Mouse (Mus musculus): ENCODE measurements around the gene Ehd4. TPM values are rescaled to one million over a fixed set of nuclear protein-coding genes. Genes with fewer than 3 reads are reported as not detected.

The Ehd4 gene
- polyA plus RNA-seq, 1 experiment from 2014 or later, result 15.9 TPM

GRCm38 (mm10) chr2:120048173-120048572 is 106.2 kb downstream of the Ehd4 start:
- Histone ChIP-seq H3K36me3 (no peaks in the 10 kb centered on the region), H3K27ac (replicated peaks) (no peak overlapping the region), H3K4me3 (replicated peaks) (no peak overlapping the region), H3K9me3 (replicated peaks) (no peaks in the 10 kb centered on the region), H3K4me1 (no peaks in the 10 kb centered on the region), H3K4me2 (no peak overlapping the region), H3K27me3 (replicated peaks) (no peaks in the 10 kb centered on the region), H3K9ac (replicated peaks) (no peak overlapping the region)
- no peak for ATAC-seq (ENCODE audit: low FRiP score)
- 82% methylated on average over 9 of the region's 9 CpGs for WGBS

- no peak overlapping the region for H3K4me2 ChIP-seq
- no peaks in the 10 kb centered on the region for H3K27me3 ChIP-seq (replicated peaks)
- no peak overlapping the region for H3K4me3 ChIP-seq (replicated peaks)
- 74% methylated on average over 14 of the region's 14 CpGs for WGBS
- peaks cover 9% of the 10 kb centered on the region for H3K36me3 ChIP-seq
- no peak overlapping the region for H3K9ac ChIP-seq (replicated peaks)
- no peak overlapping the region for H3K27ac ChIP-seq (replicated peaks)
- no peaks in the 10 kb centered on the region for H3K9me3 ChIP-seq (replicated peaks)
- H3K4me1 ChIP-seq, result no peaks in the 10 kb centered on the region
- no peak for ATAC-seq (ENCODE audit: low FRiP score)
Measured at GRCm38 (mm10) chr2:120046486-120047310, 107.7 kb downstream of the Ehd4 start.

- Histone ChIP-seq H3K36me3 (peaks cover 30% of the 10 kb centered on the region), H3K27ac (replicated peaks) (no peak overlapping the region), H3K4me2 (no peak overlapping the region), H3K9ac (replicated peaks) (no peak overlapping the region), H3K4me3 (replicated peaks) (no peak overlapping the region), H3K4me1 (no peaks in the 10 kb centered on the region), H3K27me3 (replicated peaks) (no peaks in the 10 kb centered on the region), H3K9me3 (replicated peaks) (no peaks in the 10 kb centered on the region)
- WGBS, result 55% methylated on average over 3 of the region's 3 CpGs
- ATAC-seq (ENCODE audit: low FRiP score), result no peak
Measured at GRCm38 (mm10) chr2:120044676-120045075, 109.7 kb downstream of the Ehd4 start.

GRCm38 (mm10) chr2:120044101-120044603 is 110.3 kb downstream of the Ehd4 start:
- Histone ChIP-seq H3K27ac (replicated peaks) (no peak overlapping the region), H3K4me1 (no peaks in the 10 kb centered on the region), H3K9ac (replicated peaks) (no peak overlapping the region), H3K4me3 (replicated peaks) (no peak overlapping the region), H3K9me3 (replicated peaks) (no peaks in the 10 kb centered on the region), H3K27me3 (replicated peaks) (no peaks in the 10 kb centered on the region), H3K36me3 (peaks cover 35% of the 10 kb centered on the region), H3K4me2 (no peak overlapping the region)
- ATAC-seq (ENCODE audit: low FRiP score), result no peak
- 53% methylated on average over 4 of the region's 4 CpGs for WGBS

GRCm38 (mm10) chr2:120040991-120041390 is 113.4 kb downstream of the Ehd4 start:
- WGBS, result 89% methylated on average over 5 of the region's 5 CpGs
- Histone ChIP-seq H3K9me3 (replicated peaks) (no peaks in the 10 kb centered on the region), H3K27ac (replicated peaks) (no peak overlapping the region), H3K27me3 (replicated peaks) (no peaks in the 10 kb centered on the region), H3K36me3 (peaks cover 66% of the 10 kb centered on the region), H3K4me3 (replicated peaks) (no peak overlapping the region), H3K9ac (replicated peaks) (no peak overlapping the region), H3K4me1 (no peaks in the 10 kb centered on the region), H3K4me2 (no peak overlapping the region)
- ATAC-seq (ENCODE audit: low FRiP score), result no peak

Other genes with a start within 250 kb of the Ehd4 start
- gene Mapkbp1, start 181.9 kb downstream of the Ehd4 start, polyA plus RNA-seq (2015; fragmentation: Nextera tagmentation; extraction: Ambion mirVana), result 6.1 and 6.8 TPM in 2 replicates
- 20.3 and 20.7 TPM in 2 replicates for gene Jmjd7, start 127.1 kb downstream of the Ehd4 start, polyA plus RNA-seq (2015; fragmentation: Nextera tagmentation; extraction: Ambion mirVana)
- 4.4 and 5.1 TPM in 2 replicates for gene Gm28042, start 127.1 kb downstream of the Ehd4 start, polyA plus RNA-seq (2015; fragmentation: Nextera tagmentation; extraction: Ambion mirVana)
- 2.4 and 2.8 TPM in 2 replicates for gene Pla2g4b, start 121.2 kb downstream of the Ehd4 start, polyA plus RNA-seq (2015; fragmentation: Nextera tagmentation; extraction: Ambion mirVana)
- gene Pla2g4e, start 90.7 kb upstream of the Ehd4 start, polyA plus RNA-seq (2015; fragmentation: Nextera tagmentation; extraction: Ambion mirVana), result 3.5 and 4.2 TPM in 2 replicates
- 0.04 TPM in 1 of 2 replicates, not detected in the other for gene Pla2g4d, start 134.6 kb upstream of the Ehd4 start, polyA plus RNA-seq (2015; fragmentation: Nextera tagmentation; extraction: Ambion mirVana)
- gene Pla2g4f, start 159.6 kb upstream of the Ehd4 start, polyA plus RNA-seq (2015; fragmentation: Nextera tagmentation; extraction: Ambion mirVana), result 0.06 and 0.09 TPM in 2 replicates
- 35.1 and 36.6 TPM in 2 replicates for gene Vps39, start 198.5 kb upstream of the Ehd4 start, polyA plus RNA-seq (2015; fragmentation: Nextera tagmentation; extraction: Ambion mirVana)
- gene Ganc, start 249.3 kb upstream of the Ehd4 start, polyA plus RNA-seq (2015; fragmentation: Nextera tagmentation; extraction: Ambion mirVana), result 10.1 and 10.7 TPM in 2 replicates
- 7.3 and 9.4 TPM in 2 replicates for gene Tmem87a, start 249.5 kb upstream of the Ehd4 start, polyA plus RNA-seq (2015; fragmentation: Nextera tagmentation; extraction: Ambion mirVana)

Measured in neural tube, embryonic 15.5 days (tissue).